Mouse (Mus musculus) intestine, embryonic 16.5 days (tissue): Measurements from ENCODE around the gene Ptpn6. TPM values are rescaled to one million over a fixed set of nuclear protein-coding genes. Genes with fewer than 3 reads are reported as not detected.
A peak's percentile ranks its signal among the peaks of the same experiment; 100 is the strongest.

ENCODE experiments used
- ATAC-seq: fragments of 200-750 bp; cut with Nextera tagmentation; 2 replicates; pipeline ENCODE4 v1.8.0; 2017; ENCODE audit warnings: moderate TSS enrichment, moderate library complexity
- H3K27ac ChIP-seq: fragments of 300-500 bp; sonication (generic); 2 replicates; pipeline ENCODE4 v1.5.1; 2014; ENCODE audit warnings: mild to moderate bottlenecking, low read length
- H3K27me3 ChIP-seq: fragments of 300-500 bp; sonication (generic); replicated peaks from 2 replicates; pipeline ENCODE4 v1.6.1; 2014; ENCODE audit warnings: low read length, control low read depth, mixed read lengths; ENCODE audit not compliant: control insufficient read depth, insufficient read depth
- H3K36me3 ChIP-seq: fragments of 300-500 bp; sonication (generic); 2 replicates; pipeline ENCODE4 v1.6.1; 2014; ENCODE audit warnings: low read length, control low read depth; ENCODE audit not compliant: control insufficient read depth, insufficient read depth
- H3K4me1 ChIP-seq: fragments of 300-500 bp; sonication (generic); 2 replicates; pipeline ENCODE4 v1.6.1; 2014; ENCODE audit warnings: low read length, control low read depth, mixed read lengths; ENCODE audit not compliant: control insufficient read depth, insufficient read depth
- H3K4me2 ChIP-seq: fragments of 300-500 bp; sonication (generic); 2 replicates; pipeline ENCODE4 v1.6.1; 2014; ENCODE audit warnings: low read depth, low read length, control low read depth
- H3K4me3 ChIP-seq: fragments of 300-500 bp; sonication (generic); 2 replicates; pipeline ENCODE4 v1.5.1; 2014; ENCODE audit warnings: mild to moderate bottlenecking, low read length
- H3K9ac ChIP-seq: fragments of 300-500 bp; sonication (generic); 2 replicates; pipeline ENCODE4 v1.6.1; 2014; ENCODE audit warnings: low read depth, low read length
- H3K9me3 ChIP-seq: fragments of 300-500 bp; sonication (generic); 2 replicates; pipeline ENCODE4 v1.6.1; 2016; ENCODE audit warnings: low read length, control low read depth; ENCODE audit not compliant: control insufficient read depth
- WGBS: fragments of 180-500 bp; shearing (Covaris S2); extraction: QIAGEN DNeasy Blood & Tissue Kit; methylation state at CpG from one replicate; pipeline ENCODE4 v1.1.7; 2014; 5-methylcytosine and 5-hydroxymethylcytosine counted together
- polyA plus RNA-seq: library from polyadenylated mRNA; unstranded; fragments of >200 nt; fragmentation: Nextera tagmentation; extraction: Ambion mirVana; gene quantifications from 2 replicates; pipeline ENCODE4 v1.2.1, GENCODE M21; 2015

Ptpn6 gene
- polyA plus RNA-seq, 1 experiment from 2014 or later: 20.4 TPM

- H3K4me3 ChIP-seq: peak overlapping the region; percentile 75
- peak overlapping the region; percentile 93 for H3K27ac ChIP-seq
- peak overlapping the region; percentile 93 for H3K9ac ChIP-seq
- peaks cover 42% of the 10 kb centered on the region for H3K4me1 ChIP-seq
- ATAC-seq: no peak
- peak overlapping the region; percentile 78 for H3K4me2 ChIP-seq
- H3K9me3 ChIP-seq: no peaks in the 10 kb centered on the region
- H3K27me3 ChIP-seq: no peaks in the 10 kb centered on the region
- no peaks in the 10 kb centered on the region for H3K36me3 ChIP-seq
- WGBS: 12% methylated on average over 5 of the region's 5 CpGs
These were observed 18.9 kb upstream of the Ptpn6 start for GRCm38 (mm10) chr6:124757351-124757880.

- Histone ChIP-seq H3K27ac (peak overlapping the region; percentile 93), H3K9me3 (no peaks in the 10 kb centered on the region), H3K9ac (peak overlapping the region; percentile 93), H3K4me2 (peak overlapping the region; percentile 78), H3K4me1 (peaks cover 42% of the 10 kb centered on the region), H3K36me3 (no peaks in the 10 kb centered on the region), H3K27me3 (no peaks in the 10 kb centered on the region), H3K4me3 (peak overlapping the region; percentile 75)
- 2% methylated on average over 48 of the region's 54 CpGs for WGBS
- peak; percentile 81 for ATAC-seq
These were observed 18.3 kb upstream of the Ptpn6 start for GRCm38 (mm10) chr6:124756652-124757350.

- peak; percentile 60 for ATAC-seq
- peak within 1 kb of the TSS; percentile 93 for H3K9ac ChIP-seq
- H3K4me3 ChIP-seq: peak within 1 kb of the TSS; percentile 75
- WGBS: 1% methylated on average over 57 of the region's 100 CpGs
- H3K4me1 ChIP-seq: peaks cover 45% of the 10 kb centered on the region
- no peaks in the 10 kb centered on the region for H3K36me3 ChIP-seq
- H3K27me3 ChIP-seq: no peaks in the 10 kb centered on the region
- H3K9me3 ChIP-seq: no peaks in the 10 kb centered on the region
- H3K4me2 ChIP-seq: peak within 1 kb of the TSS; percentile 78
- peak within 1 kb of the TSS; percentile 93 for H3K27ac ChIP-seq
These were observed 17.5 kb upstream of the Ptpn6 start, which contains the start of the genes Gm45234 and Atn1 for GRCm38 (mm10) chr6:124755831-124756595. TSS of gene Gm45234 (minus strand) at chr6:124756021. TSS of gene Atn1 (minus strand) at chr6:124756524.

- WGBS: 11% methylated on average over 3 of the region's 3 CpGs
- Histone ChIP-seq H3K4me1 (peaks cover 45% of the 10 kb centered on the region), H3K36me3 (no peaks in the 10 kb centered on the region), H3K9me3 (no peaks in the 10 kb centered on the region), H3K9ac (peak overlapping the region; percentile 93), H3K4me3 (peak overlapping the region; percentile 75), H3K27me3 (no peaks in the 10 kb centered on the region), H3K4me2 (peak overlapping the region; percentile 78), H3K27ac (peak overlapping the region; percentile 93)
- ATAC-seq: no peak
These were observed 16.8 kb upstream of the Ptpn6 start for GRCm38 (mm10) chr6:124755306-124755705.

GRCm38 (mm10) chr6:124753861-124754260, 15.3 kb upstream of the Ptpn6 start:
- no peak overlapping the region for H3K4me3 ChIP-seq
- peaks cover 7% of the 10 kb centered on the region; the same call in 1 of the 2 replicates for H3K36me3 ChIP-seq
- H3K27me3 ChIP-seq: no peaks in the 10 kb centered on the region
- WGBS: 82% methylated on average over 2 of the region's 2 CpGs
- no peaks in the 10 kb centered on the region for H3K9me3 ChIP-seq
- peaks cover 40% of the 10 kb centered on the region for H3K4me1 ChIP-seq
- H3K4me2 ChIP-seq: no peak overlapping the region
- no peak overlapping the region for H3K27ac ChIP-seq
- H3K9ac ChIP-seq: no peak overlapping the region
- ATAC-seq: no peak

- Histone ChIP-seq H3K27me3 (no peaks in the 10 kb centered on the region), H3K36me3 (peaks cover 12% of the 10 kb centered on the region; the same call in 1 of the 2 replicates), H3K27ac (no peak overlapping the region), H3K4me2 (no peak overlapping the region), H3K9ac (no peak overlapping the region), H3K9me3 (no peaks in the 10 kb centered on the region), H3K4me3 (no peak overlapping the region), H3K4me1 (peaks cover 37% of the 10 kb centered on the region)
- 81% methylated on average over 8 of the region's 8 CpGs for WGBS
- no peak for ATAC-seq
These were observed 11.9 kb upstream of the Ptpn6 start for GRCm38 (mm10) chr6:124750405-124750804.

- no peak for ATAC-seq
- peaks cover 22% of the 10 kb centered on the region for H3K4me1 ChIP-seq
- peak overlapping the region; percentile 96 for H3K9ac ChIP-seq
- 84% methylated on average over 7 of the region's 7 CpGs for WGBS
- H3K4me2 ChIP-seq: peak overlapping the region; percentile 99
- peaks cover 20% of the 10 kb centered on the region; the same call in 1 of the 2 replicates for H3K36me3 ChIP-seq
- H3K4me3 ChIP-seq: no peak overlapping the region; the same call in 1 of the 2 replicates
- no peaks in the 10 kb centered on the region for H3K27me3 ChIP-seq
- H3K9me3 ChIP-seq: no peaks in the 10 kb centered on the region
- H3K27ac ChIP-seq: no peak overlapping the region
These were observed 8.4 kb upstream of the Ptpn6 start for GRCm38 (mm10) chr6:124746654-124747632.

- ATAC-seq: no peak
- WGBS: 21% methylated on average over 8 of the region's 8 CpGs
These were observed 7.7 kb upstream of the Ptpn6 start for GRCm38 (mm10) chr6:124746296-124746605.

More at GRCm38 (mm10) chr6:124746296-124746605, 7.7 kb upstream of the Ptpn6 start:
- Histone ChIP-seq H3K36me3 (peaks cover 20% of the 10 kb centered on the region; the same call in 1 of the 2 replicates), H3K27me3 (no peaks in the 10 kb centered on the region), H3K9ac (peak overlapping the region; percentile 96), H3K4me3 (peak overlapping the region; percentile 62), H3K9me3 (no peaks in the 10 kb centered on the region), H3K4me1 (peaks cover 24% of the 10 kb centered on the region), H3K4me2 (peak overlapping the region; percentile 99), H3K27ac (peak overlapping the region; percentile 90)
